Mouse (Mus musculus) embryonic facial prominence, embryonic 11.5 days (tissue): ENCODE data around the gene Npr2. TPM values are rescaled to one million over a fixed set of nuclear protein-coding genes. Genes with fewer than 3 reads are reported as not detected.

Source experiments
- ATAC-seq: fragments of 200-750 bp; cut with Nextera tagmentation; replicated peaks from 2 replicates; pipeline ENCODE4 v1.8.0; 2017; ENCODE audit warnings: low read depth; ENCODE audit not compliant: insufficient number of reproducible peaks, low FRiP score, low TSS enrichment
- DNase-seq: peaks from one replicate; pipeline ENCODE4 v3.0.0-alpha.2; 2015; ENCODE audit warnings: low spot score
- H3K27ac ChIP-seq: fragments of 300-500 bp; sonication (generic); replicated peaks from 2 replicates; pipeline ENCODE4 v1.5.1; 2014; ENCODE audit warnings: mild to moderate bottlenecking, low read depth, low read length, control low read depth
- H3K27me3 ChIP-seq: fragments of 300-500 bp; sonication (generic); 2 replicates; pipeline ENCODE4 v1.6.1; 2014; ENCODE audit warnings: mild to moderate bottlenecking, low read length, moderate library complexity, mixed read lengths; ENCODE audit not compliant: control insufficient read depth, insufficient read depth
- H3K36me3 ChIP-seq: fragments of 300-500 bp; sonication (generic); replicated peaks from 2 replicates; pipeline ENCODE4 v1.6.1; 2014; ENCODE audit warnings: low read depth, mild to moderate bottlenecking, low read length, moderate library complexity, mixed read lengths; ENCODE audit not compliant: control insufficient read depth, insufficient read depth
- H3K4me1 ChIP-seq: fragments of 300-500 bp; sonication (generic); 2 replicates; pipeline ENCODE4 v1.6.1; 2014; ENCODE audit warnings: low read length, mixed read lengths; ENCODE audit not compliant: control insufficient read depth, insufficient read depth
- H3K4me2 ChIP-seq: fragments of 300-500 bp; sonication (generic); 2 replicates; pipeline ENCODE4 v1.6.1; 2014; ENCODE audit warnings: low read depth, mild to moderate bottlenecking, control low read depth, low read length, moderate library complexity
- H3K4me3 ChIP-seq: fragments of 300-500 bp; sonication (generic); 2 replicates; pipeline ENCODE4 v1.5.1; 2014; ENCODE audit warnings: low read depth, low read length, control low read depth
- H3K9ac ChIP-seq: fragments of 300-500 bp; sonication (generic); replicated peaks from 2 replicates; pipeline ENCODE4 v1.6.1; 2014; ENCODE audit warnings: mild to moderate bottlenecking, control low read depth, low read length
- H3K9me3 ChIP-seq: fragments of 300-500 bp; sonication (generic); replicated peaks from 2 replicates; pipeline ENCODE4 v1.6.1; 2016; ENCODE audit warnings: mild to moderate bottlenecking, low read length, inconsistent platforms, mixed read lengths; ENCODE audit not compliant: control insufficient read depth
- WGBS: fragments of 180-500 bp; shearing (Covaris S2); extraction: QIAGEN DNeasy Blood & Tissue Kit; methylation state at CpG from one replicate; pipeline ENCODE4 v1.1.7; 2014; 5-methylcytosine and 5-hydroxymethylcytosine counted together
- polyA plus RNA-seq: library from polyadenylated mRNA; unstranded; fragments of >200 nt; fragmentation: Nextera tagmentation; extraction: Ambion mirVana; gene quantifications from 2 replicates; pipeline ENCODE4 v1.2.1, GENCODE M21; 2014

Gene Npr2
- polyA plus RNA-seq, 1 experiment from 2014 or later, result 16.6 TPM

GRCm38 (mm10) chr4:43649783-43650182 lies 18.0 kb downstream of the Npr2 start:
- Histone ChIP-seq H3K4me3 (no peak overlapping the region), H3K27me3 (no peaks in the 10 kb centered on the region), H3K4me2 (no peak overlapping the region), H3K9me3 (peaks cover 3% of the 10 kb centered on the region), H3K4me1 (no peaks in the 10 kb centered on the region), H3K36me3 (peaks cover 4% of the 10 kb centered on the region), H3K9ac (no peak overlapping the region), H3K27ac (no peak overlapping the region)
- no peak for ATAC-seq
- no peak for DNase-seq
- WGBS, result 93% methylated on average over 3 of the region's 3 CpGs

- H3K9ac ChIP-seq, result no peak overlapping the region; the same call in 1 of the 2 replicates
- no peak overlapping the region for H3K4me3 ChIP-seq
- H3K4me1 ChIP-seq, result no peaks in the 10 kb centered on the region
- no peak for DNase-seq
- H3K36me3 ChIP-seq, result peaks cover 4% of the 10 kb centered on the region
- WGBS, result 90% methylated on average over 4 of the region's 4 CpGs
- peak overlapping the region; percentile 43; the same call in 1 of the 2 replicates for H3K4me2 ChIP-seq
- H3K27ac ChIP-seq, result no peak overlapping the region
- H3K9me3 ChIP-seq, result peaks cover 3% of the 10 kb centered on the region
- no peaks in the 10 kb centered on the region for H3K27me3 ChIP-seq
- no peak for ATAC-seq
Observed at GRCm38 (mm10) chr4:43652726-43653125, 21.0 kb downstream of the Npr2 start.

- Histone ChIP-seq H3K4me3 (peak within 1 kb of the TSS; percentile 14; the same call in 1 of the 2 replicates), H3K27me3 (no peaks in the 10 kb centered on the region), H3K9ac (peak within 1 kb of the TSS; percentile 9; the same call in 1 of the 2 replicates), H3K27ac (no peak within 1 kb of the TSS), H3K9me3 (peaks cover 3% of the 10 kb centered on the region), H3K4me1 (no peaks in the 10 kb centered on the region), H3K4me2 (peak within 1 kb of the TSS; percentile 43), H3K36me3 (peaks cover 4% of the 10 kb centered on the region)
- ATAC-seq (no peak), DNase-seq (peak; percentile 66)
- WGBS, result 22% methylated on average over 24 of the region's 24 CpGs
Observed at GRCm38 (mm10) chr4:43653161-43654015, 21.7 kb downstream of the Npr2 start, which contains the start of gene Spag8. Gene Spag8 (minus strand): TSS chr4:43653594.

- Histone ChIP-seq H3K4me3 (peak overlapping the region; percentile 82), H3K36me3 (no peaks in the 10 kb centered on the region), H3K27ac (peak overlapping the region; percentile 78), H3K27me3 (no peaks in the 10 kb centered on the region), H3K9ac (peak overlapping the region; percentile 90), H3K4me1 (no peaks in the 10 kb centered on the region), H3K4me2 (peak overlapping the region; percentile 60), H3K9me3 (no peaks in the 10 kb centered on the region)
- DNase-seq (no peak), ATAC-seq (peak; percentile 37)
- 5% methylated on average over 34 of the region's 34 CpGs for WGBS
Observed at GRCm38 (mm10) chr4:43655656-43656338, 24.1 kb downstream of the Npr2 start.

GRCm38 (mm10) chr4:43656339-43657109 lies 24.8 kb downstream of the Npr2 start, which contains the start of gene Hint2:
Gene Hint2 (minus strand): TSS chr4:43656466.
- peak within 1 kb of the TSS; percentile 90 for H3K9ac ChIP-seq
- WGBS, result 2% methylated on average over 34 of the region's 34 CpGs

GRCm38 (mm10) chr4:43657146-43657545 lies 25.4 kb downstream of the Npr2 start:
- 59% methylated on average over 4 of the region's 4 CpGs for WGBS
- ATAC-seq (no peak), DNase-seq (no peak)
- no peak overlapping the region for H3K9ac ChIP-seq
- no peaks in the 10 kb centered on the region for H3K27me3 ChIP-seq
- no peaks in the 10 kb centered on the region for H3K9me3 ChIP-seq
- 0 out of 2 replicates have a peak overlapping the region, but pooled peaks have one; percentile 7 for H3K4me2 ChIP-seq
- H3K4me1 ChIP-seq, result no peaks in the 10 kb centered on the region
- H3K36me3 ChIP-seq, result no peaks in the 10 kb centered on the region
- H3K4me3 ChIP-seq, result peak overlapping the region; percentile 82
- H3K27ac ChIP-seq, result no peak overlapping the region

More at GRCm38 (mm10) chr4:43656339-43657109, 24.8 kb downstream of the Npr2 start, which contains the start of gene Hint2:
- Histone ChIP-seq H3K9me3 (no peaks in the 10 kb centered on the region), H3K4me1 (no peaks in the 10 kb centered on the region), H3K27ac (peak within 1 kb of the TSS; percentile 78), H3K27me3 (no peaks in the 10 kb centered on the region), H3K4me3 (peak within 1 kb of the TSS; percentile 82), H3K4me2 (peak within 1 kb of the TSS; percentile 60), H3K36me3 (no peaks in the 10 kb centered on the region)
- peak; percentile 97 for ATAC-seq
- DNase-seq, result peak; percentile 98

- WGBS, result 24% methylated on average over 4 of the region's 4 CpGs
- DNase-seq, result peak; percentile 45
- H3K27me3 ChIP-seq, result peaks cover 6% of the 10 kb centered on the region
Observed at GRCm38 (mm10) chr4:43666412-43666811, 34.7 kb downstream of the Npr2 start.

More at GRCm38 (mm10) chr4:43666412-43666811, 34.7 kb downstream of the Npr2 start:
- Histone ChIP-seq H3K9me3 (no peaks in the 10 kb centered on the region), H3K27ac (no peak overlapping the region), H3K36me3 (no peaks in the 10 kb centered on the region), H3K4me1 (no peaks in the 10 kb centered on the region), H3K4me2 (no peak overlapping the region), H3K4me3 (no peak overlapping the region), H3K9ac (no peak overlapping the region)
- no peak for ATAC-seq
